Mouse (Mus musculus) cortical plate, adult 2 months (tissue): Measurements from ENCODE around the gene Zfp148.

Experiments used
- CTCF ChIP-seq: fragments of 200-500 bp; IDR thresholded peaks from 2 replicates; pipeline ENCODE4 v1.5.1; 2011; ENCODE audit warnings: mild to moderate bottlenecking, control low read depth, low read length; ENCODE audit not compliant: insufficient read depth; ENCODE audit errors: extremely low read depth
- POLR2A ChIP-seq: fragments of 200-500 bp; IDR thresholded peaks from 2 replicates; pipeline ENCODE4 v1.6.1; 2011; ENCODE audit warnings: mild to moderate bottlenecking, low read length, control low read depth; ENCODE audit not compliant: insufficient read depth; ENCODE audit errors: extremely low read depth

DNA sequence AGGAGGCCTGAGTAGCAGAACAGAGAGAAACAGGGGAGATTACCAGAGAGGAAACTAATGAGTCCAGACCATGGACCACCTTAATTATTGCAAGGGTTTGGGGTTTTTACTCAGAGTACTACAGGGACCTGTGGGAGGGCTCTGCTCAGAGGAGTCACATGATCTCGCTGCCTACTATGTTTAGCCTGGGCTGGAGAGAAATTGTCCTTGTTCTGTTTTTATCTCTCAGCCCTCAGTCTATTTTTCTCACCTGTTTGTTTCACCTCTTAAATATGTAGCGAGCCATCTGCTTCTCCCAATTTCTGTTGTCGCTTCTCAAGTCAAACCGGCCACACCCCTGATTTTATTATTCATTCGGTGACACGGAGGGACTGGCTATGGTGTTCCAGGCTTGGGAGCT is 14.9 kb upstream of the Zfp148 start:
- no peak for TF ChIP-seq POLR2A
- TF ChIP-seq CTCF, result no peak
